Mouse (Mus musculus): ENCODE measurements around the gene Bach2. TPM values are rescaled to one million over a fixed set of nuclear protein-coding genes. Genes with fewer than 3 reads are reported as not detected.

Bach2 gene
- polyA plus RNA-seq, 1 experiment from 2014 or later, result 18.8 TPM

GRCm38 (mm10) chr4:32385623-32386022 is 147.0 kb downstream of the Bach2 start:
- no peak overlapping the region for H3K27ac ChIP-seq (ENCODE audit: low read length)
- peaks cover 29% of the 10 kb centered on the region for H3K4me1 ChIP-seq (ENCODE audit: control insufficient read depth, insufficient read depth, low read length)
- H3K4me2 ChIP-seq (ENCODE audit: low read length), result no peak overlapping the region
- no peaks in the 10 kb centered on the region for H3K36me3 ChIP-seq (ENCODE audit: control insufficient read depth, insufficient read depth, low read length)
- no peak overlapping the region for H3K4me3 ChIP-seq (ENCODE audit: low read depth, low read length)
- no peaks in the 10 kb centered on the region for H3K9me3 ChIP-seq (replicated peaks; ENCODE audit: control insufficient read depth, low read length, poor library complexity, severe bottlenecking)
- ATAC-seq, result no peak
- no peaks in the 10 kb centered on the region for H3K27me3 ChIP-seq (ENCODE audit: control insufficient read depth, insufficient read depth, low read depth, low read length)
- no peak overlapping the region for H3K9ac ChIP-seq (ENCODE audit: low read depth, low read length)
- 95% methylated on average over 14 of the region's 14 CpGs for WGBS

- WGBS, result 82% methylated on average over 10 of the region's 10 CpGs
- no peaks in the 10 kb centered on the region for H3K9me3 ChIP-seq (replicated peaks; ENCODE audit: control insufficient read depth, low read length, poor library complexity, severe bottlenecking)
- no peak overlapping the region for H3K4me2 ChIP-seq (ENCODE audit: low read length)
- ATAC-seq, result no peak
- no peak overlapping the region for H3K27ac ChIP-seq (ENCODE audit: low read length)
- H3K9ac ChIP-seq (ENCODE audit: low read depth, low read length), result no peak overlapping the region
- H3K4me3 ChIP-seq (ENCODE audit: low read depth, low read length), result no peak overlapping the region
- H3K27me3 ChIP-seq (ENCODE audit: control insufficient read depth, insufficient read depth, low read depth, low read length), result no peaks in the 10 kb centered on the region
- H3K36me3 ChIP-seq (ENCODE audit: control insufficient read depth, insufficient read depth, low read length), result no peaks in the 10 kb centered on the region
- H3K4me1 ChIP-seq (ENCODE audit: control insufficient read depth, insufficient read depth, low read length), result peaks cover 26% of the 10 kb centered on the region
Measured at GRCm38 (mm10) chr4:32386346-32386745, 147.7 kb downstream of the Bach2 start.

GRCm38 (mm10) chr4:32386931-32387330 is 148.3 kb downstream of the Bach2 start:
- H3K9ac ChIP-seq (ENCODE audit: low read depth, low read length), result no peak overlapping the region
- H3K9me3 ChIP-seq (replicated peaks; ENCODE audit: control insufficient read depth, low read length, poor library complexity, severe bottlenecking), result no peaks in the 10 kb centered on the region
- H3K27me3 ChIP-seq (ENCODE audit: control insufficient read depth, insufficient read depth, low read depth, low read length), result no peaks in the 10 kb centered on the region
- no peak for ATAC-seq
- peaks cover 23% of the 10 kb centered on the region for H3K4me1 ChIP-seq (ENCODE audit: control insufficient read depth, insufficient read depth, low read length)
- WGBS, result 81% methylated on average over 8 of the region's 8 CpGs
- no peaks in the 10 kb centered on the region for H3K36me3 ChIP-seq (ENCODE audit: control insufficient read depth, insufficient read depth, low read length)
- no peak overlapping the region for H3K4me2 ChIP-seq (ENCODE audit: low read length)
- no peak overlapping the region for H3K27ac ChIP-seq (ENCODE audit: low read length)
- H3K4me3 ChIP-seq (ENCODE audit: low read depth, low read length), result no peak overlapping the region

- H3K9me3 ChIP-seq (replicated peaks; ENCODE audit: control insufficient read depth, low read length, poor library complexity, severe bottlenecking), result no peaks in the 10 kb centered on the region
- no peak overlapping the region for H3K4me2 ChIP-seq (ENCODE audit: low read length)
- 0 out of 2 replicates have a peak overlapping the region, but pooled peaks have one; percentile 1 for H3K27ac ChIP-seq (ENCODE audit: low read length)
- H3K9ac ChIP-seq (ENCODE audit: low read depth, low read length), result no peak overlapping the region
- H3K27me3 ChIP-seq (ENCODE audit: control insufficient read depth, insufficient read depth, low read depth, low read length), result no peaks in the 10 kb centered on the region
- WGBS, result 56% methylated on average over 10 of the region's 11 CpGs
- no peaks in the 10 kb centered on the region for H3K36me3 ChIP-seq (ENCODE audit: control insufficient read depth, insufficient read depth, low read length)
- no peak overlapping the region for H3K4me3 ChIP-seq (ENCODE audit: low read depth, low read length)
- H3K4me1 ChIP-seq (ENCODE audit: control insufficient read depth, insufficient read depth, low read length), result peaks cover 21% of the 10 kb centered on the region
- ATAC-seq, result no peak
Measured at GRCm38 (mm10) chr4:32387479-32388240, 149.1 kb downstream of the Bach2 start.

GRCm38 (mm10) chr4:32388564-32388963 is 150.0 kb downstream of the Bach2 start:
- no peaks in the 10 kb centered on the region for H3K9me3 ChIP-seq (replicated peaks; ENCODE audit: control insufficient read depth, low read length, poor library complexity, severe bottlenecking)
- H3K4me1 ChIP-seq (ENCODE audit: control insufficient read depth, insufficient read depth, low read length), result peaks cover 21% of the 10 kb centered on the region
- H3K4me2 ChIP-seq (ENCODE audit: low read length), result no peak overlapping the region
- H3K9ac ChIP-seq (ENCODE audit: low read depth, low read length), result no peak overlapping the region
- no peak overlapping the region; the same call in 1 of the 2 replicates for H3K27ac ChIP-seq (ENCODE audit: low read length)
- no peaks in the 10 kb centered on the region for H3K27me3 ChIP-seq (ENCODE audit: control insufficient read depth, insufficient read depth, low read depth, low read length)
- no peaks in the 10 kb centered on the region for H3K36me3 ChIP-seq (ENCODE audit: control insufficient read depth, insufficient read depth, low read length)
- WGBS, result 87% methylated on average over 9 of the region's 9 CpGs
- ATAC-seq, result no peak
- no peak overlapping the region for H3K4me3 ChIP-seq (ENCODE audit: low read depth, low read length)

- Histone ChIP-seq H3K4me2 (ENCODE audit: low read length) (0 out of 2 replicates have a peak overlapping the region, but pooled peaks have one; percentile 17), H3K9ac (ENCODE audit: low read depth, low read length) (0 out of 2 replicates have a peak overlapping the region, but pooled peaks have one; percentile 10), H3K9me3 (replicated peaks; ENCODE audit: control insufficient read depth, low read length, poor library complexity, severe bottlenecking) (no peaks in the 10 kb centered on the region), H3K36me3 (ENCODE audit: control insufficient read depth, insufficient read depth, low read length) (no peaks in the 10 kb centered on the region), H3K4me3 (ENCODE audit: low read depth, low read length) (no peak overlapping the region), H3K4me1 (ENCODE audit: control insufficient read depth, insufficient read depth, low read length) (peaks cover 24% of the 10 kb centered on the region), H3K27ac (ENCODE audit: low read length) (no peak overlapping the region), H3K27me3 (ENCODE audit: control insufficient read depth, insufficient read depth, low read depth, low read length) (no peaks in the 10 kb centered on the region)
- no peak for ATAC-seq
- WGBS, result 36% methylated on average over 14 of the region's 14 CpGs
Measured at GRCm38 (mm10) chr4:32389107-32389800, 150.7 kb downstream of the Bach2 start.

- Histone ChIP-seq H3K9me3 (replicated peaks; ENCODE audit: control insufficient read depth, low read length, poor library complexity, severe bottlenecking) (no peaks in the 10 kb centered on the region), H3K27me3 (ENCODE audit: control insufficient read depth, insufficient read depth, low read depth, low read length) (no peaks in the 10 kb centered on the region), H3K27ac (ENCODE audit: low read length) (no peak overlapping the region), H3K9ac (ENCODE audit: low read depth, low read length) (no peak overlapping the region), H3K4me2 (ENCODE audit: low read length) (no peak overlapping the region), H3K4me3 (ENCODE audit: low read depth, low read length) (no peak overlapping the region), H3K4me1 (ENCODE audit: control insufficient read depth, insufficient read depth, low read length) (peaks cover 25% of the 10 kb centered on the region), H3K36me3 (ENCODE audit: control insufficient read depth, insufficient read depth, low read length) (no peaks in the 10 kb centered on the region)
- no peak for ATAC-seq
- 93% methylated on average over 8 of the region's 8 CpGs for WGBS
Measured at GRCm38 (mm10) chr4:32391260-32391659, 152.7 kb downstream of the Bach2 start.

GRCm38 (mm10) chr4:32393226-32393625 is 154.6 kb downstream of the Bach2 start:
- 86% methylated on average over 3 of the region's 3 CpGs for WGBS
- Histone ChIP-seq H3K4me2 (ENCODE audit: low read length) (no peak overlapping the region), H3K9ac (ENCODE audit: low read depth, low read length) (no peak overlapping the region), H3K27me3 (ENCODE audit: control insufficient read depth, insufficient read depth, low read depth, low read length) (no peaks in the 10 kb centered on the region), H3K9me3 (replicated peaks; ENCODE audit: control insufficient read depth, low read length, poor library complexity, severe bottlenecking) (no peaks in the 10 kb centered on the region), H3K4me1 (ENCODE audit: control insufficient read depth, insufficient read depth, low read length) (peaks cover 15% of the 10 kb centered on the region), H3K36me3 (ENCODE audit: control insufficient read depth, insufficient read depth, low read length) (no peaks in the 10 kb centered on the region), H3K4me3 (ENCODE audit: low read depth, low read length) (no peak overlapping the region), H3K27ac (ENCODE audit: low read length) (no peak overlapping the region)
- no peak for ATAC-seq

- peaks cover 8% of the 10 kb centered on the region for H3K4me1 ChIP-seq (ENCODE audit: control insufficient read depth, insufficient read depth, low read length)
- no peaks in the 10 kb centered on the region for H3K9me3 ChIP-seq (replicated peaks; ENCODE audit: control insufficient read depth, low read length, poor library complexity, severe bottlenecking)
- no peak overlapping the region for H3K27ac ChIP-seq (ENCODE audit: low read length)
- H3K4me3 ChIP-seq (ENCODE audit: low read depth, low read length), result no peak overlapping the region
- ATAC-seq, result no peak
- no peaks in the 10 kb centered on the region for H3K36me3 ChIP-seq (ENCODE audit: control insufficient read depth, insufficient read depth, low read length)
- 47% methylated on average over 1 of the region's 1 CpGs for WGBS
- no peak overlapping the region for H3K4me2 ChIP-seq (ENCODE audit: low read length)
- H3K9ac ChIP-seq (ENCODE audit: low read depth, low read length), result no peak overlapping the region
- H3K27me3 ChIP-seq (ENCODE audit: control insufficient read depth, insufficient read depth, low read depth, low read length), result no peaks in the 10 kb centered on the region
Measured at GRCm38 (mm10) chr4:32393951-32394350, 155.3 kb downstream of the Bach2 start.

Measured in midbrain, embryonic 16.5 days (tissue).